Mouse (Mus musculus): ENCODE results near the gene Aspscr1.

The Aspscr1 gene

GRCm38 (mm10) chr11:120713580-120714518 lies 41.1 kb downstream of the Aspscr1 start, which contains the start of the genes Cenpx and Lrrc45:
TSS of gene Cenpx (minus strand) at chr11:120713738.
TSS of gene Lrrc45 (plus strand) at chr11:120713925.
- peak; percentile 98 for DNase-seq (ENCODE audit: low read depth, low spot score)

DNA sequence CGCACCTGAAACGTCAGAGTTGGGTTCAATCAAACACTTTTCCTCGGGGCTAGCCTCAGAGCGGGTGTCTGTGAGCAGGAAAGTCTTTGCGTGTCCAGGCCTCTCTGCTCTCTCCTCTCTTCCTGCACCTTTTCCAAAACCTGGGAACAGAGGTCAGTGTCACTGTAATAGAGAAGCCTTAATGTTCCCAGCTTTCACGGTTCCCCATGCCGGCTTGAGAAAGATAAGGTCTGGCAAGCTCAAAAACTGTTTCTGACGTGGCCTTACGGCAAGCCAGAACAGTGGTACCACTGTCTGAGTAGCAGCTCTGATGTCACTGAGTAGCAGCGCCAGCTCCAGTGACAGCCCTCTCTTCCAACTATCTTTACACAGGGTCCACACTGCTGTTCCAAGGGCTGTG lies 41.8 kb downstream of the Aspscr1 start:
- DNase-seq (ENCODE audit: low read depth, low spot score) = no peak

- DNase-seq (ENCODE audit: low read depth, low spot score) = no peak
Measured at GRCm38 (mm10) chr11:120715131-120715530, 42.4 kb downstream of the Aspscr1 start.

- DNase-seq (ENCODE audit: low read depth, low spot score) = no peak
Measured at GRCm38 (mm10) chr11:120719242-120719641, 46.5 kb downstream of the Aspscr1 start.

DNA sequence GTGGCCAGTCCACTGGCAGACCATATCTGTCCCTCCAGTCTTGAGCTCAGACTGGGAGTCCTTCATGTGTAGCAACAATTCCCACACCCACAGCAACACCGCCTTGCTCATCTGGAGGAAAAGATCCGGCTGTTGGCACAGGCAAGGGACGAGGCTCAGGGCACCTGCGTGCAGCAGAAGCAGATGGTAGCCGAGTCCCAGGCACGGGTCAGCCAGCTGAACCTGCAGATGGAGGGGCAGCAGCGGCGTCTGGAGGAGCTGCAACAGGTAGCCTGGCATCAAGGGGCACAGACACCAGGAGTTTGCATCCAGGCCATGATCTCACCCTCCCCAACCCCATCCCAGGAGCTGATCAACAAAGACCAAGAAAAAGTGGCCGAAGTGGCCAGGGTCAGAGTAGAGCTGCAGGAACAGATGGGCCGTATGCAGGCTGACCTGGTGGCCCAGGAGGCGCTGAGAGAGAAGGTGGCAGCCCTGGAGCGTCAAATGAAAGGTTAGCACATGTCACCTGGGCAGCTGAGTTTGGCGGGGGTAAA lies 47.1 kb downstream of the Aspscr1 start:
- no peak for DNase-seq (ENCODE audit: low read depth, low spot score)

DNA sequence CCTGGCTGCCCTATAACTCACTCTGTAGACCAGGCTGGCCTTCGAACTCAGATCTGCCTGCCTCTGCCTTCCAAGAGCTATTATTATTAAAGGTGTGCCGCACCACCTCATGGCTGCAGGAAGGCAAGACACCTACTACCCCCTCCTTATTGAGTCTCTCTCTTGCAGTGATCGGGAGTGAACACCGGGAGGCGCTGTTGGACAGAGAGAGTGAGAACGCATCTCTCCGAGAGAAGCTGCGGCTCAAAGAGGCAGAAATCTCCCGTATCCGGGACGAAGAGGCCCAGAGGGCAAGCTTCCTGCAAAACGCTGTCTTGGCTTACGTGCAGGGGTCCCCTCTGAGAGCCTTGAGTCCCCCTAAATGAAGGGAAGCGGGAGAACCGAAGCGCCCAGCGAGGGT lies 47.7 kb downstream of the Aspscr1 start:
- peak; percentile 90 for DNase-seq (ENCODE audit: low read depth, low spot score)

GRCm38 (mm10) chr11:120721124-120722066 lies 48.6 kb downstream of the Aspscr1 start, which contains the start of gene Rac3:
TSS of gene Rac3 (plus strand) at chr11:120721470.
- DNase-seq (ENCODE audit: low read depth, low spot score) = peak; percentile 57

DNA sequence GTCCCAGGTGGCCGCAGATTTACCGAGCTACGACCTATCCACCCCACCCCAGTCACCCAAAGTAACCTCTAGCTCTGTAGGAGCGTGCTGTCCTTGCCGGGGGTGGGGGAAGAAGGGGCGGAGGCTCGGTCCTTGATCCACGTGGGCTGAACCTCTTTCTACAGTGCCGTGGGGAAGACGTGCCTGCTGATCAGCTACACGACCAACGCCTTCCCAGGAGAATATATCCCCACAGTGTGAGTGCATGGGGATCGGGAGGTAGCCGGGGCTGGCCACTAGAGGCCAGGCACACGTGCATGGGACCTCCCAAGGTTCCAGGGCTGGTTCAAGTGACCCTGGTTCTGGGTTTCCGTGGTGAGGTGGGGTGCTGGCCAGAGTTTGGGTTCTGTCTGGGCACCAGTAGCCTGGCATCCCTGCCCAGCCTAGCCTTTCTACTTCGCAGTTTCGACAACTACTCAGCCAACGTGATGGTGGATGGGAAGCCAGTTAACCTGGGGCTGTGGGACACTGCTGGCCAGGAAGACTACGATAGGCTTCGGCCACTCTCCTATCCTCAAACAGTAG lies 49.4 kb downstream of the Aspscr1 start:
- no peak for DNase-seq (ENCODE audit: low read depth, low spot score)

GRCm38 (mm10) chr11:120722761-120723382 lies 50.1 kb downstream of the Aspscr1 start:
- DNase-seq (ENCODE audit: low read depth, low spot score) = no peak

DNA sequence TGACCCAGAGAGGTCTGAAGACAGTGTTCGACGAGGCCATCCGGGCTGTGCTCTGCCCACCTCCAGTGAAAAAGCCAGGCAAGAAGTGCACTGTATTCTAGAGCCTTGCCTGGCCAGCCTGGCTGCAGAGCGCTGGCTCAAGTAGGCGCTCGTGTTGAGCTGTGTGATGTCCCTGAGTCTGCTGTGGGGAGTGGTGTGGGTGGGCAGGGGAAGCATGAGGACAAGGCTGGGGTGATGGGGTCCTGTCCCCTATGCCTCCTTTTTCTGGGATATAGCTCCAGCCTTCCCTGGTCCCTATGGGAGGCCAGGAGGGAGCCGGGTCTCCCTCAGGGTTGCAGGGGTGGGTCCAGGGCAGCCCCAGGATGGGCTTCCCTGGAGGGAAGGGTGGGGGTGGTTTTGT lies 50.7 kb downstream of the Aspscr1 start:
- DNase-seq (ENCODE audit: low read depth, low spot score) = no peak

- no peak for DNase-seq (ENCODE audit: low read depth, low spot score)
Measured at GRCm38 (mm10) chr11:120726243-120727168, 53.7 kb downstream of the Aspscr1 start.

- DNase-seq (ENCODE audit: low read depth, low spot score) = peak; percentile 66
Measured at GRCm38 (mm10) chr11:120727169-120727527, 54.4 kb downstream of the Aspscr1 start, which contains the start of gene Dcxr. TSS of gene Dcxr (minus strand) at chr11:120727281.

DNA sequence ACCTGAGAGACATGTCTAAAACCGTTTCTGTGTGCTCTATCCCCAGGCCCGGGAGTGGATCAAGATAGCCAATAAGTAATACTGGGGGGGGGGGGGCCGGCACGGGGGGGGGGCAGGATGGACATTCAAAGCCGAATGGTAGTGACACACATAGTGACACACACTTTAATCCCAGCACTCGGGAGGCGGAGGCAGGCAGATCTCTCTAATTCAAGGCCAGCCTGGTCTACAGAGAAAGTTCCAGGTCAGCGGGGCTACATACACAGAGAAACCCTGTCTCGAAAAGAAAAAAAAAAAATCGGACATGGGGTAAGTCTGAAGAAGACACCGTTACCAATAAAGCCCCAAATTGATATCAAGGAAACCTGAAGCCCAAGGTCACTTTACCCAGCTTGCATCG lies 54.8 kb downstream of the Aspscr1 start:
- DNase-seq (ENCODE audit: low read depth, low spot score) = peak; percentile 1

DNA sequence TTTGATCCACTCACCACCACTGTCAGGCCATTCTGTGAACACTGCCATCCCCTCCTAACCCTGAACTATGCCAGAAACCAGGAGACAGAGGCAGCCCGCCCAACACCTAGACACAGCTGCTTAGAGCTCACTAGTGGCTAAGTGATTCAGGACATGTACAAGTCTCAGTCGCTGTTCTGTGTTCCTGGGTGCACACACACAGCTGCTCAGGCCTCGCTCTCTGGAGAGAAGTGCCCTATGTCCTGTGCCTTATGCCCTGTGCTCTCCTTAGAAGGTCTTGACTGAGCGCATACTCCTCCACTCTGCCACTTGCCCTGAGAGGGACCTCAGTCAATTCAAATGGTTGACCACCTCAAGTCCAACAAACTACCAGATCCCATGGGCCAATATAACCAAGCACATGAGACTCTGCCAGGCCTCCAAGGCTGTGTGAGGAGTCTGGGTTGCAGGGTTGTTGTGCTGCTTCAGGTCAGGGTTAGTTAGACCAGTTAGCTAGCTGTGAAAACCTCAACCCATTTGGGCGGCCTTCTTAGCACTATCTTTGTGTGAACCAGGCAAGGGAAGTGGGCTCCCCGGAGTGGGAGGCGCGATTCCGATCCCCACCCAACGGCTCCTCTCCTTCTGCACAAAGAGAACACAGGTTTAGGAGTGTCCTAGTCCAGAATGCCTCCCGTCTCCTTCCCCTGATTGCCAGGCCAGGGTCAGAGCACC lies 55.9 kb downstream of the Aspscr1 start:
- DNase-seq (ENCODE audit: low read depth, low spot score) = peak; percentile 0

DNA sequence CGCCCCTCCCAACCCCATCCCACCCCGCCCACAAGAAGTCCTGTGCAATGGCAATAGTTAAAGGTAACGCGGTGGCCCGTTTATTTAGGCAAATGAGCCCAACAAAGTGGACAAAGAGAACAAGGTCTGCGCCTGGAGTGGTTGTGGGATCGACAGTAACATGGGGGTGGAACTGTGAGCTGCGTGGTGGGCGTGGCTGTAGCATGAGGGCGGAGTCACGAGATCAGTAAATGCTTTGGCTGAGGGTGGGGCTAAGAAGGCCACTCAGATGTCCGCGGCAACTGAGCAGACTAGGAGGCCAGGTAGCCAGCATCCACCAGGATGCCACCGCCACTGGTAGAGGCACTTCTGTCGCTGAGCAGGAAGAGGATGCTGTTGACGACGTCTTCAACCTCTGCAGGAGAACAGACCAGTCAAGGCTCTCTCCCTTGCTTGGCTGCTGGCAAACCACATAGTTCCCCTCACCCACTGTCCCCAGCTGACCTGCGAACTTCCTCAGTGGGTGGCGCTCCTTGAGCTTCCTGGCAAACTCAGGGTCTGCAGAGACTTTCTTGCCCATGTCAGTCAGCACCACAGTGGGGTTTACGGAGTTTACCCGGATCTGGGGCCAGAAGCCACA lies 56.8 kb downstream of the Aspscr1 start:
- peak; percentile 47 for DNase-seq (ENCODE audit: low read depth, low spot score)

- no peak for DNase-seq (ENCODE audit: low read depth, low spot score)
Measured at GRCm38 (mm10) chr11:120730331-120730870, 57.6 kb downstream of the Aspscr1 start.

DNA sequence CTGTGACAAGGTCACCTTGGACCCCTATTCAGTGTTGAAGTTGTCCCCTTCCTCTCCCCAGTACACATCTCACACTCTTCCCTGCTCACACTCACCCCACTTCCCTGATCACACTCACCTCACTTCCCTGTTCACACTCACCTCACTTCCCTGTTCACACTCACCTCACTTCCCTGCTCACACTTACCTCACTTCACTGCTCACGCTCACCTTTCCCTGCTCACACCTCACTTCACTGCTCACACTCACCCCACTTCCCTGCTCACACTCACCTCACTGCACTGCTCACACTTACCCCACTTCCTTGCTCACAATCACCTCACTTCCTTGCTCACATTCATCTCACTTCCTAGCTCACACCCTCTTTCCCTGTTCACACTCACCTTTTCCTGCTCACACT lies 58.6 kb downstream of the Aspscr1 start:
- no peak for DNase-seq (ENCODE audit: low read depth, low spot score)
